Mouse (Mus musculus): ENCODE data around the gene Il11. TPM values are rescaled to one million over a fixed set of nuclear protein-coding genes. Genes with fewer than 3 reads are reported as not detected.

Il11 gene
- polyA plus RNA-seq, 1 experiment, result not detected

DNA sequence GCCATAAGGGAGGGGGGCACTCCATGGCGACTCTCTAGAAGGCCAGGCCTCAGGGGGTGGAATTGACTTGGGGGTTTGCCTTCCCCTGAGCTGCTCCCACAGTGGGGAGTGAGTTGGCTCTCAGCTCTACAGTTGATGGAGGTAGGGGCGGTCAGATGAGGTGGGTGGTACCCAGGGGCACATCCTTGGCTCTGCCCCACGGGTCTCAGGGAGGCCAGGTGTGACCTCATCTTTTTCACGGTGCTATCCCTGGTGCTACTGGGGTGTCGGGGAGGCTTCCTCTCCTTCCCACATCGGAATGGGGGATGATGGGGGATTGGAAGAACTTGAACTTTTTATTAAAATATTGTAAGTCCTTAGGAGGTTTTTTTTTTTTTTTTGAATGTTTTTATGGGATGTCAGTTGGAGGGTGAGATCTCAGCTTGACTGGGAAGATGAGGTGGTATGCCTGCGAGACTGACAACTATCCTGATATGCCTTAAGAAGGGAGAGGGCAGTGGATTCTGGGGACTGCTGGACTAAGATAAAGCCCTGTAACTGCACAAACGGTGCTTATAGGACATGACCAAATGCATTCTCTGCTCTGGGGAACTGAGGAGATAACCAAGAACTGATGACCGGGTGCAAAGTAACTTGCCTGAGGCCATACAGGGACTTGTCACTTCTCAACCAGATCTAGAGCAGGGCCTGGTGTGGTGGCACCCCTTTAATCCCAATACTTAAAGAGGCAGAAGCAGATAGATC lies 35.3 kb downstream of the Il11 start:
- H3K4me3 ChIP-seq (ENCODE audit: insufficient read depth, low read depth, low read length), result no peak overlapping the region
- peaks cover 15% of the 10 kb centered on the region for H3K4me1 ChIP-seq (ENCODE audit: control insufficient read depth, insufficient read depth, low read length)
- 79% methylated on average over 9 of the region's 9 CpGs for WGBS
- H3K27ac ChIP-seq (ENCODE audit: insufficient read depth, low read depth, low read length), result no peak overlapping the region
- TF ChIP-seq POLR2A (IDR thresholded peaks at IDR 0.05; ENCODE audit: insufficient read depth, low read depth, low read length), result no peak
- no peak for TF ChIP-seq CTCF (IDR thresholded peaks at IDR 0.05; ENCODE audit: insufficient read depth, low read depth, low read length)

DNA sequence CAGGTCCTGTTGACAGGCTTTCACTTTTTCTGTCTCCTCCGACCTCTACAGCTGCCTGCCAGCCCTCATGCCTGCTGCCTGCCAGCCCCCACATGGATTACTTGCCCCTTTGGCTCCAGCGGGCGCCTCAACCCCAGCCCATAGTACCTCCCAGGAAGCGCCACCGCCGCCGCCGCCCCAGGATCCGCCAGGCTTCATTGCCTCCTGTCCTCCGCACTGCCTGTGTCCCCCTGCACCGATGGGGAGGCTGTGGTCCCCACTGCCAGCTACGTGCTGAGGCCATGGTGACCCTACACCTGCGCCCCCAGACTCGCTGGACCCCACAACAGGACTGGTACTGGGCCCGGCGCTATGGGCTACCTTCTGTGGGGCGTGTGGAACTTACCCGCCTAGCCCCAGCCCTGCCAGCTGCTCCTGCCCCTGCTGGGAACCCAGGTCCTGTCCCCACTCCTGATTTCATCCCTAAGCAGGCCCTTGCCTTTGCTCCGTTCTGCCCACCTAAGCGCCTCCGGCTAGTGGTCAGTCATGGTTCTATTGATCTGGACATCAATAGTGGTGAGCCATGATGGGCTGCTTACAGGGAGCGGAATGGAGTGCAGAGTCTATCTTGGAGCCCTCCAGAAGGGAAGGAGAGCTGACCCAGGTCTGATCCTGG lies 36.2 kb downstream of the Il11 start:
- H3K27ac ChIP-seq (ENCODE audit: insufficient read depth, low read depth, low read length), result no peak overlapping the region
- 91% methylated on average over 22 of the region's 22 CpGs for WGBS
- H3K4me3 ChIP-seq (ENCODE audit: insufficient read depth, low read depth, low read length), result no peak overlapping the region
- TF ChIP-seq POLR2A (IDR thresholded peaks at IDR 0.05; ENCODE audit: insufficient read depth, low read depth, low read length) (no peak), CTCF (IDR thresholded peaks at IDR 0.05; ENCODE audit: insufficient read depth, low read depth, low read length) (no peak)
- H3K4me1 ChIP-seq (ENCODE audit: control insufficient read depth, insufficient read depth, low read length), result peaks cover 15% of the 10 kb centered on the region

DNA sequence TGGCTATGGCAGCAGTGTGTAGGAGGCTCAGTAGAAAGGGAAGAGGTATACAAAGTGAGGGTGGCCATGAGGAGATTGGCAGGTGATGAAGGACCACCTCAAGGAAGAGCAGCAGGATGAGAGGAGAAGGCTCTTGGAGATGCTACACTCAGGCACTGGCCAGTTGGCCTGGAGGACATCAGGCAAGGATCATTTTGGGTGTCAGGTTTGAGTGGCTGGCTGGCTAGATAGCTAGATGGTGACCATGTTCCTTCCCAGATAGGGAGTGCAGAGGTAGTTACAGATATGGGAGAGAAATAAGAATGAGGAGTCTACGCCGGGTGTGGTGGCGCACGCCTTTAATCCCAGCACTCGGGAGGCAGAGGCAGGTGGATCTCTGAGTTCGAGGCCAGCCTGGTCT lies 37.8 kb downstream of the Il11 start:
- TF ChIP-seq CTCF (IDR thresholded peaks at IDR 0.05; ENCODE audit: insufficient read depth, low read depth, low read length) (no peak), POLR2A (IDR thresholded peaks at IDR 0.05; ENCODE audit: insufficient read depth, low read depth, low read length) (no peak)
- Histone ChIP-seq H3K4me3 (ENCODE audit: insufficient read depth, low read depth, low read length) (no peak overlapping the region), H3K27ac (ENCODE audit: insufficient read depth, low read depth, low read length) (no peak overlapping the region), H3K4me1 (ENCODE audit: control insufficient read depth, insufficient read depth, low read length) (peaks cover 24% of the 10 kb centered on the region)
- whole genome bisulfite sequencing, result 96% methylated on average over 6 of the region's 6 CpGs

DNA sequence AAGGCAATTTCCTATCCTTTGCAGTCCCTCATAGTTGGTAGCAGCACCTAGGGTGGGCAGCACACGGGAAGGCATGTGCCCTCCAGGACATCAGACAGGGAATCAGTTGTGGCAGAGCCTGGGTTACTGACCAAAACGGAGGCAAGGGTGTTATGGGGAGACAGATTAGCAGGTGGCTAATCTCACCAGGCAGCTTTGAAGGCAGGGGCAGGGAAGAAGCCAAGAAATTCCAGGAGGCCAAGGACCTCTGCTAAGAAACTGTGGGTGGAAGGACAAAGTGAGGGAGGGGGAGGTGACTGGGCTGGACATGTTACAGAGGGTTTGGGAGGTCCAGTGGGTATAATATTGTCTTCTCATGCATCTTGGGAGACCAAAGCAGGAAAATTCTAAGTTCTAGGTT lies 39.3 kb downstream of the Il11 start:
- H3K27ac ChIP-seq (ENCODE audit: insufficient read depth, low read depth, low read length), result no peak overlapping the region
- 78% methylated on average over 2 of the region's 2 CpGs for WGBS
- H3K4me1 ChIP-seq (ENCODE audit: control insufficient read depth, insufficient read depth, low read length), result peaks cover 26% of the 10 kb centered on the region
- no peak overlapping the region for H3K4me3 ChIP-seq (ENCODE audit: insufficient read depth, low read depth, low read length)
- TF ChIP-seq CTCF (IDR thresholded peaks at IDR 0.05; ENCODE audit: insufficient read depth, low read depth, low read length), result no peak
- no peak for TF ChIP-seq POLR2A (IDR thresholded peaks at IDR 0.05; ENCODE audit: insufficient read depth, low read depth, low read length)

DNA sequence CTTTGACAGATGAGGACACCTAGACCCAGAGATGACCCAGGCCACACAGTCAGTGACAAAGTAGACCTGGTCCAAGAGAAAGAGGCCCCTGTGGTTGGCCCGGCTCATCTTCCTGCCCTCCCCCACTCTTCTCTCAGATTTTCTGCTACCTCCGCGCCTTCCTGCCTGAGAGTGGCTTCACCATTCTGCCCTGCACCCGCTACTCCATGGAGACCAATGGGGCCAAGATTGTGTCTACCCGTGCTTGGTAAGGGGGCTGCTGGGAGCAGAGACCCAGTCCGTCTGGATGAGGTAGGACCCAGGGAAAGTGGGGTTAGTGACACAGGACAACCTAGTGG lies 40.2 kb downstream of the Il11 start:
- TF ChIP-seq CTCF (IDR thresholded peaks at IDR 0.05; ENCODE audit: insufficient read depth, low read depth, low read length), result no peak
- no peak for TF ChIP-seq POLR2A (IDR thresholded peaks at IDR 0.05; ENCODE audit: insufficient read depth, low read depth, low read length)
- peaks cover 26% of the 10 kb centered on the region for H3K4me1 ChIP-seq (ENCODE audit: control insufficient read depth, insufficient read depth, low read length)
- no peak overlapping the region for H3K27ac ChIP-seq (ENCODE audit: insufficient read depth, low read depth, low read length)
- H3K4me3 ChIP-seq (ENCODE audit: insufficient read depth, low read depth, low read length), result no peak overlapping the region
- whole genome bisulfite sequencing, result 90% methylated on average over 6 of the region's 6 CpGs

DNA sequence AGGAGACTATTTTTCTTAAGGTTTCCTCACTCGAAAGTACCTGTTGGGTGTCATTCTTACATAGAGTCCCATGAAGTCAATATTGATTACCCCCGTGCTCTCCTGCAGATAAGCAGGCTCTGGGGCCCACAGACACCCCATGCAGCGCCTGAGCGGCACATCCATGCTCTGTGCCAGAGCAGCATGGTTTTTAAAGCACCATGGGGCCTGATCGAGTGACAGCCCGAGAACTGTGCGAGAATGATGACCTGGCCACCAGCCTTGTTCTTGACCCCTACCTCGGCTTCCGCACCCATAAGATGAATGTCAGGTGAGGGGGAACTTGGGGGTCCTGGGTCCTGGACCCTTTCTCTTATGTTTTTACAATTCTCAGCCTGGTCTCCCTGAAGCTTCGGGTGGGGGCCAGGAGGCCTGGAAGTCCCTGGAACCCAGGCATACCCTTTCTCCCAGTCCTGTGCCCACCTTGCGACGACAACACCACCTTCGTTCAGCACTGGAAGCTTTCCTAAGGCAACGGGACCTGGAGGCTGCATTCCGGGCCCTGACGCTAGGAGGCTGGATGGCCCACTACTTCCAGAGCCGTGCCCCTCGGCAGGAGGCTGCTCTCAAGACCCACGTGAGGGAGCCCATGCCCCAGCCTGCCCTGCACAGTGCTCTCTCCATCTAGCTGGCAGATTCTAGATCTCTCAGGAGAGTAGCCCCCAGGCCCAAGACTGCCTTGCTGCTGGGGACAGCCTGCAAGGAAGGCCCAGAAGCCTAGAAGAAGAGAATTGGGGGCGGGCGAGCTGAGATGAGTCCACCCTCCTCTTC lies 40.8 kb downstream of the Il11 start:
- H3K4me1 ChIP-seq (ENCODE audit: control insufficient read depth, insufficient read depth, low read length), result peaks cover 26% of the 10 kb centered on the region
- TF ChIP-seq CTCF (IDR thresholded peaks at IDR 0.05; ENCODE audit: insufficient read depth, low read depth, low read length) (no peak), POLR2A (IDR thresholded peaks at IDR 0.05; ENCODE audit: insufficient read depth, low read depth, low read length) (no peak)
- WGBS, result 79% methylated on average over 21 of the region's 21 CpGs
- no peak overlapping the region for H3K4me3 ChIP-seq (ENCODE audit: insufficient read depth, low read depth, low read length)
- peak overlapping the region; percentile 95; the same call in 1 of the 2 replicates for H3K27ac ChIP-seq (ENCODE audit: insufficient read depth, low read depth, low read length)

DNA sequence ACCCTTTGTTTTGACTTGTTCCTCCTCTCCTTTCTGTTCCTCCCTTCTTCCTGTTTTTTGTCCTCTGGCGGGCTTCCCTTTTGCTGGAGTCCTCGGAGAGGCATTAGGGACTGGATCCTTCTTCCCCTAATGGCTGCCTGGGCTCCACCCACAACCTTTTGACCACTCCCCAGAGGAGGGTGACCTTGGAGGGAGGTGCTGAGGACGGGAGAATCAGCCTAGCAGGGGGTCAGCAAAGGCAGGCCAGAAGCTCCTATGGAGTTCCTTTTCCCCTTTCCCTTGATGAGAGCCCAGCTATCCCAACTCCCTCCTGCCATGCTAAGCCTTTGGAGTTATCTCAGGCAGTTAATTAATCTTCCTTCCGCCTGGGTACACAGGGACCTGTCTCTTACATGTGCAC lies 41.5 kb downstream of the Il11 start:
- Histone ChIP-seq H3K4me1 (ENCODE audit: control insufficient read depth, insufficient read depth, low read length) (peaks cover 26% of the 10 kb centered on the region), H3K4me3 (ENCODE audit: insufficient read depth, low read depth, low read length) (peak overlapping the region; percentile 82), H3K27ac (ENCODE audit: insufficient read depth, low read depth, low read length) (peak overlapping the region; percentile 95; the same call in 1 of the 2 replicates)
- 9% methylated on average over 4 of the region's 4 CpGs for WGBS
- TF ChIP-seq POLR2A (IDR thresholded peaks at IDR 0.05; ENCODE audit: insufficient read depth, low read depth, low read length) (no peak), CTCF (IDR thresholded peaks at IDR 0.05; ENCODE audit: insufficient read depth, low read depth, low read length) (no peak)

DNA sequence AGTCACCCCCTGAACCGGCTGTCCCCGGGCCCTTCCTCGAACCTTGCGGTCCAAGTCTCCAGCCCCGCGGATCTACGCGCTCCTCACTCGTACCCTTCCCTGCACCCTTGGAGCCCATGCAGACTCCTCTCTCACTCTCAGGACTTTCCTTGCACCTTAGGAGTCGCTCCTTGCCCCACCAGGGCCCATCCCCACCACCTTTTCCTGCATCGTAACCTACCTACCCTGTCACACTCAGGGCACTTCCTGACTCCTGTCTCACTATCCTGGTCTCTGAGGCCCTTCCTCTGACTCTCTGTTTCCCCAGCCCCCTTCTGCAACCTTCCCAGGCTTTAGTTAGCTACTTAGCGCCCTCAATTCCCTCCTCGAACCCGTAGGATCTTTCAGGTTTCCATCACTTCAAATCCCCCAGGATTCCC lies 42.3 kb downstream of the Il11 start:
- under 1% methylated on average over 14 of the region's 14 CpGs for WGBS
- TF ChIP-seq CTCF (IDR thresholded peaks at IDR 0.05; ENCODE audit: insufficient read depth, low read depth, low read length) (no peak), POLR2A (IDR thresholded peaks at IDR 0.05; ENCODE audit: insufficient read depth, low read depth, low read length) (no peak)
- Histone ChIP-seq H3K4me3 (ENCODE audit: insufficient read depth, low read depth, low read length) (peak overlapping the region; percentile 82), H3K27ac (ENCODE audit: insufficient read depth, low read depth, low read length) (peak overlapping the region; percentile 95), H3K4me1 (ENCODE audit: control insufficient read depth, insufficient read depth, low read length) (peaks cover 26% of the 10 kb centered on the region)
